Comparison of ENCODE assay signal across 20 mouse cellular contexts in the genomic region with DNA sequence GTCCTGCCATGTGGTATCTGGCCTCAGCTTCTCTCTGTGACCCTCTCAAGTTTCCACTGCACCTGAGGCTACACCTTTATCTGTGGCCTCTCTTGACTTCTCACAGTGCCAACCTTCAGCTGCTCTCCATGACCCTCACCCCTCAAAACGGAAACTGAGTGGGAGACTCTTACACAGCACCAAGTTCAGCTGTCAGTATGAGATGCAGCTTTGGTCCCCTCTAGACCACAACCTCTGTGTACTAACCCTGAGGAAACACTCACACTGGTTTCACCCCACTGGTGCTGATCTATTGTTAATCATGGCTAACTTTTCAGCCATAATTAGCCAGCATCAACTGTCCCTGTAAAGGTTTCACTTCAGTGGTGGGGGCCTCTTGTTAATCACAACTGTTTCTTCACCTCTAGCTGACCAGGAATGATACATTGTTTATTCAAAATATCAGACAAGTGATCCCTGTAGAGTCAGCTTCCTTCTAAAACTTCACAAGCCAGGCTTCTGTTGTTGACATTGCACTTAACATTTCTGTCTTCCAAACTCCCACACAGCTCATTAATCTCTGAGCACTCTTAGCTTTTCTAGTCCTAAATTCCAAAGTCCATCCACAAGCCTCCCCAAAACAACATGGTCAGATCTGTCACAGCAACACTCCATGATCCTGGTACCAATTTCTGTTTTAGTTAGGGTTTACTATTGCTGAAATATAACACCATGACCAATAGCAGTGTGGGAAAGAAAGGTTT.
"Had no signal": no experiment of that assay in that cellular context is flagged by ENCODE, and none has a peak within 500 bp of the region (broad histone marks: within the 10 kb centered on the region; RNA-seq: fewer than 3 reads in every experiment).

No protein-coding gene starts in this region.

- H3K4me3 ChIP-seq: midbrain, embryonic 10.5 days; midbrain, embryonic 12.5 days; myocyte; neural tube, embryonic 13.5 days; neural tube, embryonic 15.5 days had no signal

- ATAC-seq: liver, postnatal 0 days; midbrain, embryonic 16.5 days had no signal

- H3K27ac ChIP-seq: macrophage; midbrain, embryonic 10.5 days; midbrain, embryonic 12.5 days; neural tube, embryonic 13.5 days; neural tube, embryonic 15.5 days had no signal

- H3K9ac ChIP-seq: liver, postnatal 0 days; midbrain, embryonic 12.5 days; neural tube, embryonic 13.5 days; neural tube, embryonic 15.5 days had no signal

- H3K9me3 ChIP-seq: midbrain, embryonic 10.5 days; neural tube, embryonic 13.5 days; neural tube, embryonic 15.5 days had no signal

- DNase-seq: liver, postnatal 0 days; lung, adult 2 months; lung, postnatal 10 days; lung, postnatal 36 days; midbrain, embryonic 14.5 days; retina, postnatal 1 day; right cerebral cortex, adult 18-20 months; right cerebral cortex, postnatal 25 days; right cerebral cortex, postnatal 4 days; spleen, adult 18-20 months; thymus, adult 18-20 months; thymus, postnatal 14 days; thymus, postnatal 36 days had no signal

- H3K4me2 ChIP-seq: midbrain, embryonic 12.5 days; neural tube, embryonic 13.5 days; neural tube, embryonic 15.5 days had no signal

- H3K36me3 ChIP-seq: midbrain, embryonic 10.5 days; midbrain, embryonic 12.5 days; neural tube, embryonic 13.5 days; neural tube, embryonic 15.5 days had no signal

- H3K27me3 ChIP-seq: midbrain, embryonic 12.5 days; neural tube, embryonic 13.5 days; neural tube, embryonic 15.5 days had no signal

- H3K4me1 ChIP-seq: neural tube, embryonic 15.5 days had no signal
